Mouse (Mus musculus): Measurements from ENCODE around the gene Capn12. TPM values are rescaled to one million over a fixed set of nuclear protein-coding genes. Genes with fewer than 3 reads are reported as not detected.

Gene Capn12
- polyA plus RNA-seq (2012; ENCODE audit: insufficient read depth, insufficient read length, missing spikeins), result 0.63 and 0.71 TPM in 2 replicates

- peak within 1 kb of the TSS; percentile 29 for H3K4me3 ChIP-seq (ENCODE audit: insufficient read depth, low read depth, low read length)
- peaks cover 4% of the 10 kb centered on the region; the same call in 1 of the 2 replicates for H3K4me1 ChIP-seq (ENCODE audit: control insufficient read depth, insufficient read depth, insufficient read length, low read length)
- peak within 1 kb of the TSS; percentile 28 for H3K27ac ChIP-seq (replicated peaks; ENCODE audit: low read depth, low read length)
Measured at GRCm38 (mm10) chr7:28881199-28881598, at the start of gene Capn12. Capn12 (plus strand) TSS chr7:28881422.

GRCm38 (mm10) chr7:28832137-28832536 is 49.1 kb upstream of the Capn12 start:
- Histone ChIP-seq H3K4me3 (ENCODE audit: insufficient read depth, low read depth, low read length) (no peak overlapping the region), H3K27ac (replicated peaks; ENCODE audit: low read depth, low read length) (no peak overlapping the region), H3K4me1 (ENCODE audit: control insufficient read depth, insufficient read depth, insufficient read length, low read length) (peaks cover 3% of the 10 kb centered on the region)

- H3K4me1 ChIP-seq (ENCODE audit: control insufficient read depth, insufficient read depth, insufficient read length, low read length), result no peaks in the 10 kb centered on the region; the same call in 1 of the 2 replicates
- no peak within 1 kb of the TSS for H3K4me3 ChIP-seq (ENCODE audit: insufficient read depth, low read depth, low read length)
- no peak within 1 kb of the TSS for H3K27ac ChIP-seq (replicated peaks; ENCODE audit: low read depth, low read length)
Measured at GRCm38 (mm10) chr7:28833723-28834347, 47.4 kb upstream of the Capn12 start, which contains the start of gene Lgals4. Lgals4 (plus strand) TSS chr7:28833854.

GRCm38 (mm10) chr7:28836936-28837335 is 44.3 kb upstream of the Capn12 start:
- Histone ChIP-seq H3K4me3 (ENCODE audit: insufficient read depth, low read depth, low read length) (no peak overlapping the region), H3K4me1 (ENCODE audit: control insufficient read depth, insufficient read depth, insufficient read length, low read length) (no peaks in the 10 kb centered on the region), H3K27ac (replicated peaks; ENCODE audit: low read depth, low read length) (no peak overlapping the region)

- Histone ChIP-seq H3K4me3 (ENCODE audit: insufficient read depth, low read depth, low read length) (no peak overlapping the region), H3K27ac (replicated peaks; ENCODE audit: low read depth, low read length) (no peak overlapping the region), H3K4me1 (ENCODE audit: control insufficient read depth, insufficient read depth, insufficient read length, low read length) (no peaks in the 10 kb centered on the region)
Measured at GRCm38 (mm10) chr7:28838331-28838730, 42.9 kb upstream of the Capn12 start.

- H3K27ac ChIP-seq (replicated peaks; ENCODE audit: low read depth, low read length), result no peak overlapping the region
- H3K4me1 ChIP-seq (ENCODE audit: control insufficient read depth, insufficient read depth, insufficient read length, low read length), result peaks cover 3% of the 10 kb centered on the region
Measured at GRCm38 (mm10) chr7:28847273-28847672, 33.9 kb upstream of the Capn12 start.

GRCm38 (mm10) chr7:28849700-28850236 is 31.5 kb upstream of the Capn12 start:
- no peak overlapping the region for H3K27ac ChIP-seq (replicated peaks; ENCODE audit: low read depth, low read length)
- H3K4me1 ChIP-seq (ENCODE audit: control insufficient read depth, insufficient read depth, insufficient read length, low read length), result peaks cover 3% of the 10 kb centered on the region
- H3K4me3 ChIP-seq (ENCODE audit: insufficient read depth, low read depth, low read length), result no peak overlapping the region

More at GRCm38 (mm10) chr7:28847273-28847672, 33.9 kb upstream of the Capn12 start:
- H3K4me3 ChIP-seq (ENCODE audit: insufficient read depth, low read depth, low read length), result no peak overlapping the region

- peaks cover 3% of the 10 kb centered on the region for H3K4me1 ChIP-seq (ENCODE audit: control insufficient read depth, insufficient read depth, insufficient read length, low read length)
- no peak overlapping the region for H3K4me3 ChIP-seq (ENCODE audit: insufficient read depth, low read depth, low read length)
- H3K27ac ChIP-seq (replicated peaks; ENCODE audit: low read depth, low read length), result no peak overlapping the region
Measured at GRCm38 (mm10) chr7:28850642-28851041, 30.6 kb upstream of the Capn12 start.

- Histone ChIP-seq H3K27ac (replicated peaks; ENCODE audit: low read depth, low read length) (no peak overlapping the region), H3K4me1 (ENCODE audit: control insufficient read depth, insufficient read depth, insufficient read length, low read length) (no peaks in the 10 kb centered on the region), H3K4me3 (ENCODE audit: insufficient read depth, low read depth, low read length) (no peak overlapping the region)
Measured at GRCm38 (mm10) chr7:28859953-28860352, 21.3 kb upstream of the Capn12 start.

GRCm38 (mm10) chr7:28860898-28861297 is 20.3 kb upstream of the Capn12 start:
- H3K4me1 ChIP-seq (ENCODE audit: control insufficient read depth, insufficient read depth, insufficient read length, low read length), result peaks cover 3% of the 10 kb centered on the region; the same call in 1 of the 2 replicates
- H3K27ac ChIP-seq (replicated peaks; ENCODE audit: low read depth, low read length), result no peak overlapping the region
- H3K4me3 ChIP-seq (ENCODE audit: insufficient read depth, low read depth, low read length), result no peak overlapping the region

GRCm38 (mm10) chr7:28862817-28863499 is 18.3 kb upstream of the Capn12 start:
- Histone ChIP-seq H3K27ac (replicated peaks; ENCODE audit: low read depth, low read length) (no peak overlapping the region), H3K4me1 (ENCODE audit: control insufficient read depth, insufficient read depth, insufficient read length, low read length) (peaks cover 10% of the 10 kb centered on the region), H3K4me3 (ENCODE audit: insufficient read depth, low read depth, low read length) (no peak overlapping the region)

- H3K4me1 ChIP-seq (ENCODE audit: control insufficient read depth, insufficient read depth, insufficient read length, low read length), result peaks cover 10% of the 10 kb centered on the region
- H3K27ac ChIP-seq (replicated peaks; ENCODE audit: low read depth, low read length), result no peak within 1 kb of the TSS
- H3K4me3 ChIP-seq (ENCODE audit: insufficient read depth, low read depth, low read length), result no peak within 1 kb of the TSS
Measured at GRCm38 (mm10) chr7:28863540-28863939, 17.7 kb upstream of the Capn12 start, which contains the start of gene Lgals7. Lgals7 (plus strand) TSS chr7:28863853.

GRCm38 (mm10) chr7:28864288-28864750 is 16.9 kb upstream of the Capn12 start:
- H3K27ac ChIP-seq (replicated peaks; ENCODE audit: low read depth, low read length), result no peak overlapping the region
- H3K4me1 ChIP-seq (ENCODE audit: control insufficient read depth, insufficient read depth, insufficient read length, low read length), result peaks cover 10% of the 10 kb centered on the region
- no peak overlapping the region for H3K4me3 ChIP-seq (ENCODE audit: insufficient read depth, low read depth, low read length)

GRCm38 (mm10) chr7:28865481-28866300 is 15.5 kb upstream of the Capn12 start:
- peak overlapping the region; percentile 62 for H3K27ac ChIP-seq (replicated peaks; ENCODE audit: low read depth, low read length)
- H3K4me1 ChIP-seq (ENCODE audit: control insufficient read depth, insufficient read depth, insufficient read length, low read length), result peaks cover 10% of the 10 kb centered on the region
- peak overlapping the region; percentile 51 for H3K4me3 ChIP-seq (ENCODE audit: insufficient read depth, low read depth, low read length)
